13 mouse cellular contexts compared by ENCODE assay signal in the genomic region with DNA sequence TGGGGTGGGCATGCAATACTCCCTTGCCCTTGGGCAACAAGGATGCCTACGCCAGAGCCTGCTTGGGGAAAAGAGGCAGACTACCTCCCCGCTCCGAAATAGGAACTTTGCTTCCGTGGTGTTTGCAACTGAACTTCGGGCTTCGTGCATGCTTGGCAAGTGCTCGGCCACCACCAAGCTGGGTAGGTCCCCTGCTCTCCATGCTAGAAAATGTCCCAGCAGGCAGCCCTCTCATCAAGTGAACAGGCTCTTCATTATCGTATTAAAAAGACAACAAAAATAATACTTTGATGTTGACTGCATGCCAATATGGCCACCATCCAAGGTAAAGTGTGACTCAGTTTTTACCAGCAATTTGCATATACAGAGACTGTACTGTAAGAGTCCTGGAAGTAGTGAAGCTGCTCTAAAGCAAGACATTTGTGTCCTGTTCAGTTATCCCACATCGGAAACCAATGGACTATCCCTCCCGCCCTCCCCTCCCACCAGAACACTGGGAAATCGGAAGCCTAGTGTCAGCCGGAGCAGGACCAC. TPM values are rescaled to one million over a fixed set of nuclear protein-coding genes. Genes with fewer than 3 reads are reported as not detected.
A peak's percentile ranks its signal among the peaks of the same experiment; 100 is the strongest.
DNase-seq lines count a peak whose midpoint lies in the region; ATAC-seq lines count a peak whose summit lies in the region.
"Had no signal": no experiment of that assay in that cellular context is flagged by ENCODE, and none has a peak within 500 bp of the region (broad histone marks: within the 10 kb centered on the region; RNA-seq: fewer than 3 reads in every experiment).

No protein-coding gene starts in this region.

- no peaks in the 10 kb centered on the region for H3K36me3 ChIP-seq in heart, embryonic 13.5 days
- H3K36me3 ChIP-seq: neural tube, embryonic 12.5 days had no signal

- ATAC-seq in heart, embryonic 13.5 days (ENCODE audit: extremely low read depth, insufficient number of reproducible peaks, low FRiP score, low TSS enrichment) = no peak
- ATAC-seq: intestine, embryonic 16.5 days had no signal

- no peaks in the 10 kb centered on the region for H3K27me3 ChIP-seq in heart, embryonic 13.5 days (replicated peaks)
- H3K27me3 ChIP-seq: neural tube, embryonic 12.5 days had no signal

- H3K4me2 ChIP-seq in heart, embryonic 13.5 days = no peak overlapping the region
- H3K4me2 ChIP-seq: neural tube, embryonic 12.5 days had no signal

- no peak for DNase-seq in heart, adult 9 months (ENCODE audit: low spot score in 2 of 2)
- DNase-seq in left cerebral cortex, postnatal 14 days (ENCODE audit: low spot score in 2 of 2) = peak; percentile 20 to 50
- no peak for DNase-seq in left cerebral cortex, adult 9 months (ENCODE audit: low spot score in 2 of 2)
- DNase-seq in MN1 (ENCODE audit: low spot score) = peak; percentile 13
- peak; percentile 67 for DNase-seq in adrenal gland, postnatal 10 days
- DNase-seq in spleen, postnatal 36 days (ENCODE audit: low spot score in 2 of 2) = no peak
- DNase-seq in urinary bladder, adult 2 months (ENCODE audit: low spot score) = no peak
- DNase-seq: gastrocnemius, postnatal 14 days; right cerebral cortex, adult 18-20 months; thymus, postnatal 25 days had no signal

- WGBS in heart, embryonic 13.5 days = 75% methylated on average over 12 of the region's 12 CpGs

- intact Hi-C loops in left cerebral cortex, postnatal 14 days (cut with DNase I) = no loop called here

- H3K9ac ChIP-seq in heart, embryonic 13.5 days = peak overlapping the region; percentile 40; the same call in 1 of the 2 replicates
- H3K9ac ChIP-seq: neural tube, embryonic 12.5 days had no signal

- H3K4me1 ChIP-seq in heart, embryonic 13.5 days = peaks cover 90% of the 10 kb centered on the region
- H3K4me1 ChIP-seq: neural tube, embryonic 12.5 days had no signal

- H3K4me3 ChIP-seq in heart, embryonic 13.5 days = no peak overlapping the region
- H3K4me3 ChIP-seq: neural tube, embryonic 12.5 days had no signal

- no peaks in the 10 kb centered on the region for H3K9me3 ChIP-seq in heart, embryonic 13.5 days
- H3K9me3 ChIP-seq: neural tube, embryonic 12.5 days had no signal

- H3K27ac ChIP-seq in heart, embryonic 13.5 days (replicated peaks) = peak overlapping the region; percentile 39; the same call in 1 of the 2 replicates
- H3K27ac ChIP-seq: neural tube, embryonic 12.5 days had no signal

RNA-seq across cellular contexts. Expression of gene Kif13a, which starts 41.5 kb away (rescaled TPM):
- 22.9 and 32.9 TPM in 2 replicates for polyA plus RNA-seq in heart, embryonic 13.5 days (2015; fragmentation: Nextera tagmentation; extraction: Ambion mirVana)
- total RNA-seq in left cerebral cortex, postnatal 14 days (2021) = 10 to 100 TPM; 24.6 to 28.2 TPM
- 10 to 100 TPM; 29.3 to 38.6 TPM for total RNA-seq in adrenal gland, postnatal 10 days (2021)
- polyA plus RNA-seq in urinary bladder, adult 2 months (2012; rRNA removed) = 25.5 and 35.3 TPM in 2 replicates

Comparison
In these comparisons a context has a peak if more than half of its experiments do, and no peak if none do; other contexts are left out.
1. DNase-seq: peak in left cerebral cortex, postnatal 14 days (2 of 2), MN1 (single experiment) and adrenal gland, postnatal 10 days (single experiment); none in heart, adult 9 months (0 of 2), left cerebral cortex, adult 9 months (0 of 2), spleen, postnatal 36 days (0 of 2) and urinary bladder, adult 2 months (single experiment).